Mouse (Mus musculus) gastrocnemius, adult 2 months (tissue): ENCODE data around the gene Hist2h2ac. TPM values are rescaled to one million over a fixed set of nuclear protein-coding genes. Genes with fewer than 3 reads are reported as not detected.
"Not testable (repeated sequence)": the region's sequence is repeated elsewhere in the genome, so short reads cannot be mapped to it uniquely, and the experiment has no call there.

Experiments used
- DNase-seq: peaks from one replicate; pipeline ENCODE4 v3.0.0; 2022
- H3K27ac ChIP-seq: fragments of 200-600 bp; 2 replicates; pipeline ENCODE4 v1.8.1; 2022; ENCODE audit warnings: mild to moderate bottlenecking
- H3K4me3 ChIP-seq: fragments of 200-600 bp; 2 replicates; pipeline ENCODE4 v1.8.1; 2022; ENCODE audit warnings: mild to moderate bottlenecking, moderate library complexity
- CTCF ChIP-seq: fragments of 200-600 bp; IDR thresholded peaks from 2 replicates; pipeline ENCODE4 v1.8.1; 2022; ENCODE audit warnings: antibody characterized with exemption, mild to moderate bottlenecking, moderate library complexity
- intact Hi-C: fragments of 180-260 bp; cut with DNase I; formaldehyde crosslinking; loops from one replicate; pipeline ENCODE4 v1.15.1; 2025
- total RNA-seq, 2 experiments: library from RNA; stranded (reverse); gene quantifications; 2 replicates each; pipeline ENCODE4 v1.2.3; 2021

The Hist2h2ac gene
- total RNA-seq, 2 experiments from 2014 or later, result 8.4 to 10.2 TPM

DNA sequence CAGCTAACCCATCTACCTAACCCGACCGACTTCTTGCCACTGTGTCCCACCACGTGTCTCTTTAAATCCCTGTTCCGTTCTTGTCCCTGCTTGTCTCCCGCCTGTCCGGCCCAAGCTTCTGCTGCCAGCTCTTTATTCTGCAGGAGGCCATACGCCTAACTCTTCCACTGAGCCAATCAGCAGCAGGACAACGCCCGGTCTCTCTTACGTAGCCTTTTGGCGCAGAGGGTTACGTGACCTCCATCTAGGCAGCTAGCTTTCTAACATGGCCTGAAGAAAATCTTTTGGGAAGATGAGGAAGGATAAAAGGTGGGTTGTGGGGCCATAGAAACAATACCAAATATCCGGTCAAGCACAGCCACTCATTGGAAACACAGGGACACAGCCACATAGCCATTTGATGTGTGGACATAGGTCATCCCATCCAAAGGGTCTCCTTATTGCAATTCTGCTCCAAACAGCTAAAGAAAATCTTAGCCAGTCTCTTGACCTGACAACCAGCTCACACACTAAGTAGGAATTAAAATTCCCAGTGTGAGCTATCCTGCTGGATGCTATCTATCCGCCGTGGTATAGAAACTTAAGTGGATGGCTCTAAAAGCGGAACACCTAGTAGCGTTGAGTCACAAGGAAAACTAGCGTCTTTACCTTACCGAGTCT lies 41.7 kb upstream of the Hist2h2ac start:
- DNase-seq, result peak; percentile 90
- intact Hi-C loops, result loop anchor here (2.0 to 10.0 kb wide), 2 partner anchors 42 to 242 kb away; partner anchors contain the start of genes Hist2h2ac and Hist2h2be
- TF ChIP-seq CTCF, result no peak
- H3K27ac ChIP-seq, result peak overlapping the region; percentile 97
- H3K4me3 ChIP-seq, result peak overlapping the region; percentile 97

DNA sequence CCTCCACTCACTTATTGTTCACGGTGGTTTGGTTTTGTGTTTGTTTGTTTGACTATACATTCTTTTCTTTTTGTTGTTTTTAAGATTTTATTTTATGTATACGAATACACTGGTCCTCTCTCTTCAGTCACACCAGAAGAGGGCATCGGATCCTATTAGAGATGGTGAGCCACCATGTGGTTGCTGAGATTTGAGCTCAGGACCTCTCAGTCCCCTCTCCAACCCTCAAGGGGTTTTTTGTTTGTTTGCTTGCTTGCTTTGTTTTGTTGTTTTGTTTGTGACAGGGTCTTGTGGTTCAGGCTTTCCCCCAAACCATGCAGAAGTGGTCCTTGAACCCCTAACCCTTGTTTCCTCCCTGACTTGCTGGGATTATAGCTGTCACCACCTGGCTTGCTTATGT lies 40.9 kb upstream of the Hist2h2ac start:
- intact Hi-C loops, result loop anchor here (2.0 to 10.0 kb wide), 2 partner anchors 41 to 243 kb away; partner anchors contain the start of genes Hist2h2ac and Hist2h2be
- Histone ChIP-seq H3K4me3 (peak overlapping the region; percentile 97), H3K27ac (peak overlapping the region; percentile 97)
- TF ChIP-seq CTCF, result no peak
- DNase-seq, result no peak

DNA sequence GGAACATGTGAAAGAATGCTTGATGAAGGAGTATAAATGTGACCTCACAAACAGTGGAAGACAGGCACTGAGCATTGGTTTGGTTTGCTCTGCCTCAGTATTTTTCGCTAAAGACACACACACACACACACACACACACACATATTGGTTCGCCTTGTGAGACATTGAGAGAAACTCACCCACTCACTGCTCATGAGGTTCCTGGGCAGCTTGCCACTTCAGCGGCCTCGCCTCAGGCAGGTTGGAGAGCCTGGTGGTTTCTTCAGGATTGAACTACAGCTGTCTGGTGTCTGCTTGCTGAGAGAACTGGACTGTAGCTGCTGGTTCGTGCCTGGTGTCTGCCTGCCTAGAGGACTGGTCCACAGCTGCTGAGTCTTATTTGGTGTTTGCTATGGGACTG lies 39.5 kb upstream of the Hist2h2ac start:
- no peak for TF ChIP-seq CTCF
- Histone ChIP-seq H3K27ac (no peak overlapping the region), H3K4me3 (no peak overlapping the region)
- intact Hi-C loops, result loop anchor here (10.0 kb wide), 1 partner anchor 245 kb away; no protein-coding TSS in a partner anchor
- no peak for DNase-seq

DNA sequence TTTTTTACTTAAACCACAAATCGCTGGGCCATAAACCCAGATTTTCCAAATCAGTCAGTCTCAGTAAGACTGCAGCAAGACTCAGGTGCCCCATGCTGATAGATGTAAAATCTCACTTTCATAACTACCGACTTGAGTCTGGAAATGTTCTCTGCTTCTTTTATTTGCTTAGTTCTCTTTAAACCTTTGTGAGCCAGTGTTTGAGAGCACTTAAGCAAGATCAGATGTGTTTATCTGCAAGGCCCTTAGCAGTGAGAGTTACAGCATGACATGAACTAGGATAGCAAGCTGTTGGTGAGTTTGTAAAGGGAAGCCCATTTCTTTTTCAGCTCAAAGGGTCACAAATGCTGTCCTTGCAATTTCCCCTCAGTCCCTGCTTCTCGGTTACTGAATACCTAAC lies 36.5 kb upstream of the Hist2h2ac start:
- intact Hi-C loops, result no loop called here
- no peak for DNase-seq
- TF ChIP-seq CTCF, result no peak
- Histone ChIP-seq H3K27ac (no peak overlapping the region), H3K4me3 (no peak overlapping the region)

DNA sequence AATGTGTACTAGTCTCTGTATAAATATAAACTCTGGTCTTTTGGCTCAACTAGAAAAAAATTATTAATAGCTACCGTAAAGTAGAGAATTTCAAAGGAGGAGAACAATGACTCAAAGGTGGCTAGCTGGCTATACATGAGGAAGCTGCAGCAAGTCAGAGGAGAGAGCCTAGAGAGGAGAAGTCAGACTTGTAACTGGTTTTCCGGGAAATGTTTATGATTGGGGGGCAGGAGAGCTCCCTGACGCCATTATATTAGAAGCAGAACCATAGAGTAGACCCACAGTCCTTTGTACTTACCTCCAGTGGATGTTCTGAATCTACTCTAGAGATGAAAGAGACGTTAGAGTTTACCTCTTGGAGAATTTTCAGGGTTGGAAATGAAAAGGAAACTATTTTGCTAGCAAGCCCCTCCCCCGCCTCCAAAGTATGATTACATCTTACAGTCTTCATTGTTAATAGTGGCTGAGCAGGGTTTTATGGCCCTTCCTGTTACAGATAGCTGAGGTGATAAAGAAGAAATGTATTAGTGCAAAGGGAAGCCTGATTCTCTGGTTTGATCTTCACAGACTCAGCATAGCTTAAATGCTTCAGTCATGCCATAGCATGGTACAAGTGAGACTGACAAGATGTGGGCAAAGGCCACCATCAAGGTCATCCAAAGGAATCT lies 35.4 kb upstream of the Hist2h2ac start:
- DNase-seq, result no peak
- intact Hi-C loops, result no loop called here
- H3K27ac ChIP-seq, result no peak overlapping the region

DNA sequence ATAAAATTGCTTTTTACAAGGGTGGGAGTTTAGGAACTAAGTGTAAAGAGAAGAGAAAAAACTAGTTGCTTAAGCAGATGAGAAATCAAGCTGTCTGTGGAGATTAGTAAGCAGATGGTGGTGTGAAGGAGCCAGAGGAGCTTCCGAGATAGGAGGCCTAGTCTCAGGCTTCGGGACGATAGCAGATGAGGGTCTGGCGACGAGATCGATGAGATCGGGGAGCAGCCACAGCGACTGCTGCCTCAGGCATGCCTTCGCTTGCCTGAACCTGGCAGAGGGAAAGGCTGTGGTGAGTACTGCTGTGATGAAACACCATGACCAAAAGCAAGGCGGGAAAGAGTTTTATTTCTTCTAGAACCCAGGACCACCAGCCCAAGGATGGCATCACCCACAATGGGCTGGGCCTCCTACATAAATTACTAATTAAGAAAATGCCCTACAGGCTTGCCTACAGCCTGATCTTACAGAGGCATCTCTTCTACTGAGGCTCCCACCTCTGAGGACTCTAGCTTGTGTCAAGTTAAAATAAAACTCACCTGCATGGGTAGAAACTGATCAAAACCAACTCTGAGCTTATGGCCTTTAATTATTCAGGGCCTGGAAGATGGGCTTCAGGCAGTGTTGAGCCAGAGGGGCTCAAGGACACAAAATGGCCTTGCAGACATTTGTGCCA lies 34.1 kb upstream of the Hist2h2ac start:
- DNase-seq, result no peak
- Histone ChIP-seq H3K4me3 (no peak overlapping the region), H3K27ac (no peak overlapping the region)
- intact Hi-C loops, result no loop called here
- TF ChIP-seq CTCF, result no peak

More for the DNA sequence above, 35.4 kb upstream of the Hist2h2ac start:
- no peak for TF ChIP-seq CTCF
- H3K4me3 ChIP-seq, result no peak overlapping the region

DNA sequence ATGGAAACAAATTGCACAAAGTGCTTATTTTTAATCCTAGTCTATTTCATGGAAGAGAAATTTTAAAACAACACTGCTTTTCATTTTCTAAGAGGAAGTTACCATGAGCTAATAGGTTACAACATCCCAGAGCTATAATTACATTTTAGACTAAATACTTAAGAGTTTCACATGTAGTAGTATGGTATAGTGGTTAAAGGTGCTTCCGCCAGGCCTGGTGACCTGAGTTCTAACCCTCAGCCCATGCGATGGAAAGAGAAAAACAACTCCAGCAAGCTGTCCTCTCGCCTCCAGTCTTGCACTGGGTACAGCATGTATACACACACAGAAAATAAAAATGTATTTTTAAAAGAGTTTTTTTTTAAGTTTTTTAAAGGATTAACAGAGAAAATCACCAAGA lies 31.1 kb upstream of the Hist2h2ac start:
- intact Hi-C loops, result no loop called here
- no peak for TF ChIP-seq CTCF
- Histone ChIP-seq H3K4me3 (no peak overlapping the region), H3K27ac (no peak overlapping the region)
- no peak for DNase-seq

DNA sequence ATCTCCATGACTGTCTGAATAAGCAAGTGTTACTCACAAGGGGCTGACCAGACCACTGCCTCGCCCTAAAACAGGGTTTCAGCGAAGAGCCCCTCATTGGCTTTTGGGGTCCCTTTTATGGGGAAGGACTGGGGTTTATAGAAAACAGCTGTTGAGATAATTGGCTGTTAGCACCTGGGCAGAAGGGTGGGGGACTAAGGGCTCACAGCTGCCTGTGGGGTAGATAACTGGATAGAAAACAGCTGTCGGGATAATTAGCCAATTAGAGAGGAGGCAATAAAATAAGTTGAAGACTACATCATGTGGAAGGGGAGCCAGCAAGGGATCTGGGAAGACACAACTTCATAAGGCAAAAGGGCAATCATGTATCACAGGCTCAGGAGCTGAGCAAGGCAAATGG lies 30.2 kb upstream of the Hist2h2ac start:
- H3K4me3 ChIP-seq, result no peak overlapping the region
- no peak for DNase-seq
- no peak for TF ChIP-seq CTCF
- no peak overlapping the region for H3K27ac ChIP-seq
- intact Hi-C loops, result no loop called here

DNA sequence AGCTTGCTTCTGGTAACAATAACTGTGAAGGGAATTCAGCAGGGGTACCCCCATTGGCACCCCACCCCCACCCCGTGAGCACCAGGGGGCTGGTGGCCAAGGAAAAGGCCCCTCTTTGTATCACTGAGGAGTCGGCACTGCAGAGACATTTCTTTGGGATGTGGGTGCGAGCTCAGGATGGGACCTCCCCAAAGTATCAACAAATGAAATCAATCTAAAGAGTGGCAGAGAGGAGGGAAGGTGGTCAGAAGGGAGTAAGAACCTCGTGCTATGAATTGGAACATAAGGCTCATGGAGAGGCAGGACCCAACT lies 28.3 kb upstream of the Hist2h2ac start:
- DNase-seq, result no peak
- no peak for TF ChIP-seq CTCF
- H3K4me3 ChIP-seq, result no peak overlapping the region
- no peak overlapping the region for H3K27ac ChIP-seq
- intact Hi-C loops, result no loop called here

DNA sequence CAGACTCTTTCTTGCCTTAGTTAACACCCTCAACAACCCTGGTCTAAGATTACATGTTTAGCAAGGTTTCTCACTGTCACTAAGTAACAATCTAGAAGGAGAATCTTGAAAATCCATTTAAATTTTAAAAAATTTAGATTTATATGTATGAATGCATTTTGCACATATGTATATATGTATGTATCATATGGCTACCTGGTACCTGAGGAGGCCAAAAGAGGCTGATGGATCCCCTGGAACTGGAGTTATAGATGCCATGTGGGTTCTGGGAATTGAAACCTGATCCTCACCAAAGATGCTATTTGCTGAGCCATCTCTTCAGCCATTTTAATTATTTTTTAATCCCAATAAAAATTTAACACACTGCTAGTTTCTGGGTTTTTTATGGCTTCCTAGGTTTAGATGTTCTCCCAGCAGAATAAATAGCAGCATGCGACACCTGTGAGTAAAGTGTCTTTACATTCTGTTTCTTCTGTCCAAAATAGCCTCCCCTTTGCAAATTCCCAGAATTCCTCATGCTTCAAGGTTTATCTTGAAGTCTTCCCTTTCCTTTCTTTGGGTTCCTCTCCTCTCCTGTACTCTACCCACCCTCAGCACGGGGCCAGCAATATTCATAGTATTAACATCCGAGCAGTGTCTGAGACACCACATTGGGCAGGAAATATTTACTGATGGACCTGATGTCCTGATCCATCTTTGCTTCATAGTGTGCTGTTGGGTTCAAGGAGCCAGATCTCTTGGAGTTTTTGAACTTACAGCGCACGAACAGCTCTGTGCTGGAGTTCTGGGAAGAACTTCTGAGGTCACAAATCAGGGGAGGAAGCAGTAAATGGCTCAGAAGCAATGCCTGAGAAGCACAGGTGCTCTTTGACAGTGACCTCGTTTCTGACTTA lies 27.7 kb upstream of the Hist2h2ac start:
- no peak for TF ChIP-seq CTCF
- intact Hi-C loops, result no loop called here
- no peak for DNase-seq
- Histone ChIP-seq H3K27ac (no peak overlapping the region), H3K4me3 (no peak overlapping the region)

DNA sequence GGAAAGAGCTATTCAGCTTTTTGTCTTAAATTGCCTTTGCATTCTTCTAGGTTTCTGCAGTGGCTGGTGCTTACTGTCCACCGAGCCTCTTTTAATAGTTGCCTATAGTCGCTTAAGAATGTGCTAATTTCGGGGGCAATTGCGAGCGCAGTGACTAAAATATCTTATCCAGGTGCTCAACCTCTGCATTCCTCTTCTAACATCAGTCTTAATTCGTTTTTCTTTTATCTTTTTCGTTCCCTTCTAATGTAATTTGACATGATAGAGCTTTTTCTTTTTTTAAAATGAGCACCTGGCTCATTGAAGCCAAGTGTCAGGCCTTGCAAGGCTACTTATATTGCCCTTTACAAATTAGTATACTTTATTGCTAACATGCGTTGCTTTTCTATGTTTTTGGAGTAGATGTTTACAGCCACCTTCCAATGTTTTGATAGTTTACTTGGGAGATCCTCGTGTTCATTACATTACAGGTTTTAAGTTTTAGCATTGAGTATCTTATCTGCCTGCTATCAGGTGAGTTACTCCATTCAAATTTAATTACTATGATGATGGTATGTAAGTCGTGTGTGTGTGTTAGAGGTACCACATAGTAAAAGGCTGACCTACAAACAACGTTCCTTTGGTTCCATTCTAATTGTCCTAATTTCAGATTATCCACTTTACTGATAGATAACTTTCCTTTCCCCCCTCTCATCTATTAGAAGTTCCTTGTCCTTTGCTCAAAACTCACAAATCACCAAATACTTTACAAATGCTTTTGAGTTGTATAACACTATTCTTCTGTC lies 26.9 kb upstream of the Hist2h2ac start:
- H3K27ac ChIP-seq, result no peak overlapping the region
- DNase-seq, result no peak
- intact Hi-C loops, result no loop called here
- peak overlapping the region; percentile 45 for H3K4me3 ChIP-seq
- no peak for TF ChIP-seq CTCF

DNA sequence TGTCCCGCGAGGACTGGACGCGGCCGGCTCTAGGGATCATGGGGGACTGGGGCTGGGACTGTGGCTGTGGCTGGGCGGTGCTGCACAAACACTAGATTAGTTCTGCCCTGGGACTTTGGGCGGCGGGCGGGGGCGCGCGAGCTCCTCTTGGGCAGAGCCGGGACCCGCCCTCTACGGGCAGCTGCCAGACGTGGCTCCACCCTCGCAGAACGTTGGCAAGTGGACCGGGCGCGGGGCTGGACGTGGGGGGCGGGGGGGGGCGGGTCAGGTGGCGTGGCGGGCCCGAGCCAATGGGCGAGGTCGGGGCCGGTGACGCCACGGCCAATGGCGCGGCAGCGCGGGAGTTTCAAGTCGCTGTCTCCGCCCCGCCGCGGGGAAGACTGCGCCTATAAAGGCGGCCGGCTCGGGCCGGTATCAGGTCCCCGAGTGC lies 25.8 kb upstream of the Hist2h2ac start, which contains the start of gene Hist2h3c1:
TSS of gene Hist2h3c1 (plus strand) at position 259 of the 430 bp plus-strand sequence.
- H3K4me3 ChIP-seq, result peak within 1 kb of the TSS; percentile 68
- intact Hi-C loops, DNase-seq: not testable (repeated sequence)
- H3K27ac ChIP-seq, result peak within 1 kb of the TSS; percentile 81

DNA sequence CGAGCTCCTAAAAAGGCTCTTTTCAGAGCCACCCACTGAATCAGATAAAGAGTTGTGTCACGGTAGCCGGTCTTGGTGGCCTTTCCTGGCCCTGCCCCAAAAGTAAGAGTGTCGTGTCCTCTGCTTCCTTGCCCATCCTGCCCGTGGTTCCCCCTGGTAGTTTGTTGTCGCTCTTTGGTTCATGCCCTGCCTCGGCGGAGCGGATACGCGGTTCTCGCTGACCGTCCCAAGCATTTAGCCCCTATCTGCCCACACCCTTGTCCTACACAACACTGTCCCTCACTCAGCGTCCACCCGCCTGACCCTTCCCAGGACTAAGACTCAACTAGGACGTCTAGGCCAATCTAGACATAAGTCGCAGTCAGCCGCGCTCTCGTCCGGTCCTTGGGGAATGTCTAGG lies 25.3 kb upstream of the Hist2h2ac start:
- DNase-seq, intact Hi-C loops: not testable (repeated sequence)
- H3K4me3 ChIP-seq, result peak overlapping the region; percentile 68
- peak overlapping the region; percentile 81 for H3K27ac ChIP-seq

DNA sequence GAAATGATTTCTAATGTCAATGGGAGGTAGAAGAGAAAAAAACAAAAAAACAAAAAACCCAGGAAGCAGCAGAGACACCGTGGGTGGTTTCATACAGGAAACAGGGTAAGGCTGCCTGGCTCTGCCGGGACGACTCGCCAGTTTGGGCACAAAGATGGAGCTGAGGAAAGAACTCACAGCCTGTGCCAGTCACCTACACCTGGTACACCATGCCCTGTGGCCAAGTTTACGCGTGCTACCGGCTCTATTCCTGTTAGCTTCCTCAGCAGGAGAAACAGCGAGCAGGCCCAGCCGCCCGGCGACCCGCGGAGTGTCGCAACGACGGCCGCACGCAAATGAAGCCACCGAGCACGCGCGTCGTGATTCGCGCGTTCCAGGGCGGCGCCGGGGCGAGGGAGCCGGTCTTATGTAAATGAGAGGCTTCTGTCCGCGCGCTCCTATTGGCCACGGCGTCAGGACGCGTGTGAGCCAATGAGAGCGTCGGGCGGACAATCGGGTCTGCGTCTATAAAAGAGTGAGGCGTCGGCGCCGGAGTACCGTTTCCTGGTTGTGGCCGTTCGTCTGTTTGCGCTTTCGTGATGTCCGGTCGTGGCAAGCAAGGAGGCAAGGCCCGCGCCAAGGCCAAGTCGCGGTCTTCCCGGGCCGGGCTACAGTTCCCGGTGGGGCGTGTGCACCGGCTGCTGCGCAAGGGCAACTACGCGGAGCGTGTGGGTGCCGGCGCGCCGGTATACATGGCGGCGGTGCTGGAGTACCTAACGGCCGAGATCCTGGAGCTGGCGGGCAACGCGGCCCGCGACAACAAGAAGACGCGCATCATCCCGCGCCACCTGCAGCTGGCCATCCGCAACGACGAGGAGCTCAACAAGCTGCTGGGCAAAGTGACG lies 24.6 kb upstream of the Hist2h2ac start, which contains the start of gene Hist2h2aa1:
TSS of gene Hist2h2aa1 (plus strand) at position 495 of the 884 bp plus-strand sequence.
- H3K4me3 ChIP-seq, result peak within 1 kb of the TSS; percentile 78
- peak; percentile 93 for DNase-seq
- H3K27ac ChIP-seq, result peak within 1 kb of the TSS; percentile 99
- intact Hi-C loops, result not testable (repeated sequence)
